In genomic region chr11:19202602-19203517, GRCm38 (mm10) we compare ENCODE assay signal across 14 mouse cellular contexts.
DNase-seq lines count a peak whose midpoint lies in the region; ATAC-seq and TF ChIP-seq lines count a peak whose summit lies in the region.
"Had no signal": no experiment of that assay in that cellular context is flagged by ENCODE, and none has a peak within 500 bp of the region (broad histone marks: within the 10 kb centered on the region; RNA-seq: fewer than 3 reads in every experiment).

No protein-coding gene starts in this region.

- H3K9me3 ChIP-seq in forebrain, embryonic 14.5 days (replicated peaks; ENCODE audit: control insufficient read depth, low read length): no peaks in the 10 kb centered on the region
- H3K9me3 ChIP-seq in forebrain, embryonic 15.5 days: no peaks in the 10 kb centered on the region
- H3K9me3 ChIP-seq in MEL (replicated peaks; ENCODE audit: insufficient read depth, low read length): no peaks in the 10 kb centered on the region
- H3K9me3 ChIP-seq in hindbrain, embryonic 11.5 days (ENCODE audit: control insufficient read depth, low read length): no peaks in the 10 kb centered on the region
- no peaks in the 10 kb centered on the region for H3K9me3 ChIP-seq in midbrain, embryonic 14.5 days (ENCODE audit: control insufficient read depth, low read length)

- H3K4me2 ChIP-seq in forebrain, embryonic 14.5 days (ENCODE audit: low read length): no peak overlapping the region
- no peak overlapping the region for H3K4me2 ChIP-seq in forebrain, embryonic 15.5 days (replicated peaks)
- no peak overlapping the region for H3K4me2 ChIP-seq in hindbrain, embryonic 11.5 days (replicated peaks; ENCODE audit: low read depth, low read length)
- H3K4me2 ChIP-seq in midbrain, embryonic 14.5 days (ENCODE audit: low read length): no peak overlapping the region

- no peak overlapping the region for H3K9ac ChIP-seq in forebrain, embryonic 14.5 days (ENCODE audit: low read length)
- no peak overlapping the region for H3K9ac ChIP-seq in forebrain, embryonic 15.5 days (replicated peaks)
- H3K9ac ChIP-seq in MEL (ENCODE audit: control insufficient read depth, low read depth, low read length, poor library complexity, severe bottlenecking): no peak overlapping the region; the same call in 1 of the 2 replicates
- H3K9ac ChIP-seq in hindbrain, embryonic 11.5 days (ENCODE audit: low read depth, low read length): no peak overlapping the region
- no peak overlapping the region for H3K9ac ChIP-seq in midbrain, embryonic 14.5 days (replicated peaks; ENCODE audit: low read length)

- peaks cover 5% of the 10 kb centered on the region; the same call in 1 of the 2 replicates for H3K4me1 ChIP-seq in forebrain, embryonic 14.5 days (ENCODE audit: control insufficient read depth, insufficient read depth, low read length)
- peaks cover 21% of the 10 kb centered on the region; the same call in 1 of the 2 replicates for H3K4me1 ChIP-seq in forebrain, embryonic 15.5 days
- H3K4me1 ChIP-seq in MEL (ENCODE audit: control insufficient read depth in 1 of 2, insufficient read depth in 2 of 2, low read length in 2 of 2): peaks cover 12 to 26% of the 10 kb centered on the region in 2 experiments
- no peaks in the 10 kb centered on the region for H3K4me1 ChIP-seq in hindbrain, embryonic 11.5 days (replicated peaks; ENCODE audit: control insufficient read depth, insufficient read depth, low read length)
- peaks cover 8% of the 10 kb centered on the region for H3K4me1 ChIP-seq in midbrain, embryonic 14.5 days (ENCODE audit: control insufficient read depth, insufficient read depth, low read length)

- TF ChIP-seq POLR2A in MEL (IDR thresholded peaks at IDR 0.05; ENCODE audit: control insufficient read depth in 1 of 2, insufficient read depth in 1 of 2, low read depth in 1 of 2, low read length in 2 of 2, poor library complexity in 1 of 2): no peak

- WGBS in forebrain, embryonic 14.5 days: 21% methylated on average over 8 of the region's 8 CpGs
- 17% methylated on average over 8 of the region's 8 CpGs for WGBS in forebrain, embryonic 15.5 days
- WGBS in hindbrain, embryonic 11.5 days: 40% methylated on average over 8 of the region's 8 CpGs
- 13% methylated on average over 8 of the region's 8 CpGs for WGBS in midbrain, embryonic 14.5 days

- H3K27me3 ChIP-seq in forebrain, embryonic 14.5 days (replicated peaks; ENCODE audit: control insufficient read depth, insufficient read depth, low read length): no peaks in the 10 kb centered on the region
- no peaks in the 10 kb centered on the region for H3K27me3 ChIP-seq in forebrain, embryonic 15.5 days
- H3K27me3 ChIP-seq in MEL (ENCODE audit: control insufficient read depth in 1 of 2, insufficient read depth in 2 of 2, low read length in 2 of 2): no peaks in the 10 kb centered on the region
- no peaks in the 10 kb centered on the region for H3K27me3 ChIP-seq in hindbrain, embryonic 11.5 days (ENCODE audit: control insufficient read depth, insufficient read depth, low read length)
- no peaks in the 10 kb centered on the region for H3K27me3 ChIP-seq in midbrain, embryonic 14.5 days (ENCODE audit: control insufficient read depth, insufficient read depth, low read length)

- DNase-seq in forebrain, embryonic 14.5 days (ENCODE audit: low spot score): peak; percentile 17
- peak; percentile 86 for DNase-seq in MEL (ENCODE audit: low read depth, low spot score)
- DNase-seq in hindbrain, embryonic 11.5 days (ENCODE audit: low spot score): peak; percentile 45
- DNase-seq in midbrain, embryonic 14.5 days: peak; percentile 57
- DNase-seq in adrenal gland, postnatal 14 days: no peak
- no peak for DNase-seq in spleen, postnatal 4 days (ENCODE audit: low spot score in 2 of 2)
- DNase-seq: cerebellum, postnatal 10 days; gastrocnemius, postnatal 36 days; heart, postnatal 10 days; left cerebral cortex, postnatal 4 days; lung, adult 18-20 months; right cerebral cortex, adult 18-20 months had no signal

- no peaks in the 10 kb centered on the region for H3K79me2 ChIP-seq in MEL (ENCODE audit: control insufficient read depth, insufficient read depth, low read length, poor library complexity)

- peak in 1 of 2 experiments; percentile 30; a peak in 2 of 4 replicates for TF ChIP-seq EP300 in MEL (IDR thresholded peaks at IDR 0.05; ENCODE audit: low read depth in 1 of 2, low read length in 2 of 2)

- no peak for TF ChIP-seq CTCF in MEL (IDR thresholded peaks at IDR 0.05 in 2 of 3, conservative IDR thresholded peaks at IDR 0.05 in 1 of 3; ENCODE audit: control insufficient read depth in 1 of 3, insufficient read depth in 1 of 3, low read depth in 2 of 3, low read length in 3 of 3, poor library complexity in 1 of 3, severe bottlenecking in 1 of 3)

- H3K36me3 ChIP-seq in forebrain, embryonic 14.5 days (ENCODE audit: control insufficient read depth, insufficient read depth, low read length): no peaks in the 10 kb centered on the region
- H3K36me3 ChIP-seq in forebrain, embryonic 15.5 days: no peaks in the 10 kb centered on the region
- H3K36me3 ChIP-seq in MEL (ENCODE audit: control insufficient read depth in 1 of 2, insufficient read depth in 2 of 2, low read length in 2 of 2): peaks cover 2 to 26% of the 10 kb centered on the region in 2 experiments; a peak in 3 of 4 replicates
- no peaks in the 10 kb centered on the region for H3K36me3 ChIP-seq in hindbrain, embryonic 11.5 days (ENCODE audit: control insufficient read depth, insufficient read depth, low read length)
- no peaks in the 10 kb centered on the region for H3K36me3 ChIP-seq in midbrain, embryonic 14.5 days (ENCODE audit: control insufficient read depth, insufficient read depth, low read length)

- no peak for ATAC-seq in forebrain, embryonic 14.5 days
- no peak for ATAC-seq in forebrain, embryonic 15.5 days (replicated peaks)
- peak; percentile 75; the same call in 1 of the 2 replicates for ATAC-seq in hindbrain, embryonic 11.5 days (ENCODE audit: low FRiP score)
- no peak; the same call in 1 of the 2 replicates for ATAC-seq in midbrain, embryonic 14.5 days (ENCODE audit: low FRiP score, low TSS enrichment)
- no peak for ATAC-seq in monocyte, adult 5-6 weeks (replicated peaks; ENCODE audit: insufficient number of reproducible peaks, low FRiP score, low TSS enrichment, poor library complexity, severe bottlenecking)

- no peak overlapping the region for H3K27ac ChIP-seq in forebrain, embryonic 14.5 days (ENCODE audit: low read depth, low read length)
- no peak overlapping the region for H3K27ac ChIP-seq in forebrain, embryonic 15.5 days (replicated peaks)
- H3K27ac ChIP-seq in MEL (ENCODE audit: control insufficient read depth, low read depth, low read length): peak overlapping the region; percentile 90
- H3K27ac ChIP-seq in hindbrain, embryonic 11.5 days (ENCODE audit: low read depth, low read length): no peak overlapping the region
- H3K27ac ChIP-seq in midbrain, embryonic 14.5 days (replicated peaks; ENCODE audit: low read depth, low read length): no peak overlapping the region

- no peak for TF ChIP-seq RAD21 in MEL (IDR thresholded peaks at IDR 0.05; ENCODE audit: low read depth, low read length)

- no peak overlapping the region for H3K4me3 ChIP-seq in forebrain, embryonic 14.5 days (ENCODE audit: low read depth, low read length)
- no peak overlapping the region for H3K4me3 ChIP-seq in forebrain, embryonic 15.5 days
- H3K4me3 ChIP-seq in MEL (ENCODE audit: control insufficient read depth in 1 of 2, insufficient read depth in 1 of 2, low read depth in 2 of 2, low read length in 2 of 2): no peak overlapping the region
- H3K4me3 ChIP-seq in hindbrain, embryonic 11.5 days (ENCODE audit: low read depth, low read length): no peak overlapping the region
- H3K4me3 ChIP-seq in midbrain, embryonic 14.5 days (replicated peaks; ENCODE audit: low read depth, low read length): no peak overlapping the region

TF ChIP-seq in MEL, 35 proteins besides CTCF, POLR2A, EP300 and RAD21:
- peak; percentile 69; the same call in 1 of the 2 replicates for TF ChIP-seq GATA1 (IDR thresholded peaks at IDR 0.05; ENCODE audit: low read depth, low read length)
- no peak for TF ChIP-seq HCFC1 (IDR thresholded peaks at IDR 0.05; ENCODE audit: low read depth, low read length)
- peak; percentile 18; the same call in 1 of the 2 replicates for TF ChIP-seq SIN3A (IDR thresholded peaks at IDR 0.05; ENCODE audit: low read length)
- no peak for TF ChIP-seq BHLHE40 (IDR thresholded peaks at IDR 0.05; ENCODE audit: borderline replicate concordance, low read depth, low read length)
- TF ChIP-seq ZNF384 (IDR thresholded peaks at IDR 0.05; ENCODE audit: low read depth, low read length): peak; percentile 95
- TF ChIP-seq JUND (IDR thresholded peaks at IDR 0.05; ENCODE audit: low read depth, low read length): no peak
- TF ChIP-seq GABPA (IDR thresholded peaks at IDR 0.05; ENCODE audit: low read depth, low read length): no peak
- TF ChIP-seq E2F4 (IDR thresholded peaks at IDR 0.05; ENCODE audit: borderline replicate concordance, low read depth, low read length): no peak
- no peak for TF ChIP-seq ZC3H11A (IDR thresholded peaks at IDR 0.05; ENCODE audit: low read depth, low read length)
- no peak; the same call in 1 of the 2 replicates for TF ChIP-seq MYC (IDR thresholded peaks at IDR 0.05; ENCODE audit: low read depth, low read length)
- peak; percentile 40; the same call in 1 of the 2 replicates for TF ChIP-seq ZKSCAN1 (IDR thresholded peaks at IDR 0.05; ENCODE audit: low read depth, low read length)
- no peak; the same call in 1 of the 2 replicates for TF ChIP-seq NELFE (IDR thresholded peaks at IDR 0.05; ENCODE audit: low read depth, low read length)
- 0 out of 2 replicates have a peak, but pooled peaks have one; percentile 4 for TF ChIP-seq MAZ (IDR thresholded peaks at IDR 0.05; ENCODE audit: low read depth, low read length)
- 0 out of 2 replicates have a peak, but pooled peaks have one; percentile 20 for TF ChIP-seq TBP (IDR thresholded peaks at IDR 0.05; ENCODE audit: low read depth, low read length)
- no peak for TF ChIP-seq MAX (IDR thresholded peaks at IDR 0.05; ENCODE audit: low read length)
- no peak; the same call in 1 of the 2 replicates for TF ChIP-seq SMC3 (IDR thresholded peaks at IDR 0.05; ENCODE audit: low read depth, low read length)
- no peak for TF ChIP-seq ZMIZ1 (IDR thresholded peaks at IDR 0.05; ENCODE audit: low read depth, low read length)
- no peak for TF ChIP-seq UBTF (IDR thresholded peaks at IDR 0.05; ENCODE audit: borderline replicate concordance, insufficient read depth, low read depth, low read length)
- peak; percentile 71 for TF ChIP-seq RCOR1 (IDR thresholded peaks at IDR 0.05; ENCODE audit: low read depth, low read length)
- TF ChIP-seq TCF12 (IDR thresholded peaks at IDR 0.05; ENCODE audit: low read depth, low read length): 0 out of 2 replicates have a peak, but pooled peaks have one; percentile 11

Comparison
In these comparisons a context has a peak if more than half of its experiments do, and no peak if none do; other contexts are left out.
1. DNase-seq: peak in forebrain, embryonic 14.5 days (single experiment), MEL (single experiment), hindbrain, embryonic 11.5 days (single experiment) and midbrain, embryonic 14.5 days (single experiment); none in adrenal gland, postnatal 14 days (single experiment) and spleen, postnatal 4 days (0 of 2).